Mouse (Mus musculus): Measurements from ENCODE around the gene Arhgef10l.

DNA sequence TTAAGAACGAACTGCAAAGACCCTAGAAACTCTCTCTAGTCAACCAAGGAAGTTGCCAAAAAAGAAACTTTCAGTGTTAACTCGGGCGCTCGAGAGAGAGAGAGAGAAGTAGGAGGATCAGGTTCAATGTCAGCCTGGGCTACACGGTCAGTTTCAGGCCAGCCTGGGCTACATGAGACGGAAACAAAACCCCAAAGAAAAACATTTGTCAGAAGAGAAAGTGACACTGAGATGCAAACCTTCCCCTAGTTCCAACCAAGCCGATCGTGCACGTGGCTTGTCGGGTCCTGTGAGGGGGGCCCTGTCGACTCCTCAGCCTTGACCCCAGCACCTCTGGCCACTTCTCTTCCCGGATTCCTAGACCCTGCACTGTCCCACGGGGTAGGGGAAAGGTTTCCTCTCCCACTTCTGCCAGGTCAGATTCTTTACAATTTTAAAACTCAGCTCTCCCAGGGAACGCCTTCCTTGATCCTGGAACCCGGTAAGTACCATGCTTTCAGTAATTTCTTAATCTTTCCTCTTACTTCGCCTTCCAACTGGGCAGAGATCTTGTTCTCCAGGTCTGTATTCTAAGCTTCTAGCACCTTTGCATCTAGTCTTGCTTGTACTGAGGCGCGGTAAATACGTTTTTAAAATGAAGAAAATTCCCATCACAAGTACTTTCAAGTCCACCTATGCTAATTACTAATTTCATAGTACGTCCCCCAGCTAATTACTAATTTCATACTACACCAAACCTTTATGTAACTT, 34.6 kb upstream of the Arhgef10l start, which contains the start of gene Rcc2:
- TF ChIP-seq POLR2A (IDR thresholded peaks at IDR 0.05; ENCODE audit: borderline replicate concordance, low read depth, low read length) = no peak
- no peak for TF ChIP-seq CTCF (IDR thresholded peaks at IDR 0.05; ENCODE audit: low read depth, low read length)
